Mouse (Mus musculus): ENCODE data around the gene Ifit3. TPM values are rescaled to one million over a fixed set of nuclear protein-coding genes. Genes with fewer than 3 reads are reported as not detected.

The Ifit3 gene
- polyA plus RNA-seq, 1 experiment = 15.3 TPM

- Histone ChIP-seq H3K4me3 (ENCODE audit: insufficient read depth, low read length) (no peak overlapping the region), H3K4me1 (ENCODE audit: control insufficient read depth, insufficient read depth, low read length) (no peaks in the 10 kb centered on the region), H3K27ac (ENCODE audit: insufficient read depth, low read length) (no peak overlapping the region)
- TF ChIP-seq CTCF (IDR thresholded peaks at IDR 0.05; ENCODE audit: borderline replicate concordance, insufficient read depth, low read length) = no peak
- no peak for TF ChIP-seq POLR2A (IDR thresholded peaks at IDR 0.05; ENCODE audit: low read depth, low read length)
Measured at GRCm38 (mm10) chr19:34620871-34621270, 37.5 kb downstream of the Ifit3 start.

DNA sequence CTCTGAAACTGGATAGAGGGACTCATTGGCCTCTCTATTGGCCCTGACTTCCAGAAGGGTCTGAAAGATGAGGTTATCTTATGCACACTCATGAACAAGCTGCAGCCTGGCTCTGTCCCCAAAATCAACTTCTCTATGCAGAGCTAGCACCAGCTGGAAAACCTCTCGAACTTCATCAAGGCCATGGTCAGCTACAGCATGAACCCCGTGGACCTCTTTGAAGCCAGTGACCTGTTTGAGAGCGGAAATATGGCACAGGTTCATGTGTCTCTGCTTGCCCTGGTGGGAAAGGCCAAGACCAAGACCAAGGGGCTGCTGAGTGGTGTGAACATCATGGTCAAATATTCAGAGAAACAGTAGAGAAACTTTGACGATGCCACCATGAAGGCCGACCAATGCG is 40.5 kb downstream of the Ifit3 start:
- Histone ChIP-seq H3K4me1 (ENCODE audit: control insufficient read depth, insufficient read depth, low read length) (no peaks in the 10 kb centered on the region), H3K27ac (ENCODE audit: insufficient read depth, low read length) (no peak overlapping the region), H3K4me3 (ENCODE audit: insufficient read depth, low read length) (no peak overlapping the region)
- no peak for TF ChIP-seq CTCF (IDR thresholded peaks at IDR 0.05; ENCODE audit: borderline replicate concordance, insufficient read depth, low read length)
- TF ChIP-seq POLR2A (IDR thresholded peaks at IDR 0.05; ENCODE audit: low read depth, low read length) = no peak

DNA sequence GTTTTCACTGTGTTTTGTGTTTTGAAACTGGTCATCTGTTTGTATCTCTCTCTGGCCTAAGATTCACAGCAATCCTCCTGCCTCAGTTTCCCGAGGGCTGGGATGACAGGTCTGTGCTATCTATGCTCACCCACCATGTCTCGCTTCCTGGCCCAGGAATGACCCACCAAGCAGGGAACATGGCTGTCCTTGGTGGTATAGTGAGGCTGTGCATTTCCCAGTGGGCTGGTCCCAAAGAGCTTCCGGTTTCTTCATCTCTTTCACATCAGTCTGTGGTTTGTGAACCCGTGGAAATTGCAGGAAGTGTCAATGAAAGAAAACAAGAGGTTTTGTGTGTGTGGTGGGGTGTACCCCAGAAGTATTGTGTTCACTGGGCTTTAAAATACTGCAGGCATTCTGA is 41.3 kb downstream of the Ifit3 start:
- Histone ChIP-seq H3K4me1 (ENCODE audit: control insufficient read depth, insufficient read depth, low read length) (no peaks in the 10 kb centered on the region), H3K27ac (ENCODE audit: insufficient read depth, low read length) (no peak overlapping the region), H3K4me3 (ENCODE audit: insufficient read depth, low read length) (no peak overlapping the region)
- TF ChIP-seq CTCF (IDR thresholded peaks at IDR 0.05; ENCODE audit: borderline replicate concordance, insufficient read depth, low read length) = no peak
- no peak for TF ChIP-seq POLR2A (IDR thresholded peaks at IDR 0.05; ENCODE audit: low read depth, low read length)

- no peaks in the 10 kb centered on the region for H3K4me1 ChIP-seq (ENCODE audit: control insufficient read depth, insufficient read depth, low read length)
- H3K27ac ChIP-seq (ENCODE audit: insufficient read depth, low read length) = no peak overlapping the region
- TF ChIP-seq POLR2A (IDR thresholded peaks at IDR 0.05; ENCODE audit: low read depth, low read length) = no peak
- no peak for TF ChIP-seq CTCF (IDR thresholded peaks at IDR 0.05; ENCODE audit: borderline replicate concordance, insufficient read depth, low read length)
- H3K4me3 ChIP-seq (ENCODE audit: insufficient read depth, low read length) = no peak overlapping the region
Measured at GRCm38 (mm10) chr19:34627496-34627895, 44.2 kb downstream of the Ifit3 start.

GRCm38 (mm10) chr19:34631487-34631886 is 48.2 kb downstream of the Ifit3 start:
- Histone ChIP-seq H3K4me1 (ENCODE audit: control insufficient read depth, insufficient read depth, low read length) (no peaks in the 10 kb centered on the region), H3K27ac (ENCODE audit: insufficient read depth, low read length) (no peak overlapping the region), H3K4me3 (ENCODE audit: insufficient read depth, low read length) (no peak overlapping the region)
- no peak for TF ChIP-seq CTCF (IDR thresholded peaks at IDR 0.05; ENCODE audit: borderline replicate concordance, insufficient read depth, low read length)
- no peak for TF ChIP-seq POLR2A (IDR thresholded peaks at IDR 0.05; ENCODE audit: low read depth, low read length)

GRCm38 (mm10) chr19:34633484-34633883 is 50.2 kb downstream of the Ifit3 start:
- no peak overlapping the region for H3K27ac ChIP-seq (ENCODE audit: insufficient read depth, low read length)
- H3K4me1 ChIP-seq (ENCODE audit: control insufficient read depth, insufficient read depth, low read length) = no peaks in the 10 kb centered on the region
- no peak overlapping the region for H3K4me3 ChIP-seq (ENCODE audit: insufficient read depth, low read length)
- TF ChIP-seq CTCF (IDR thresholded peaks at IDR 0.05; ENCODE audit: borderline replicate concordance, insufficient read depth, low read length) (no peak), POLR2A (IDR thresholded peaks at IDR 0.05; ENCODE audit: low read depth, low read length) (no peak)

DNA sequence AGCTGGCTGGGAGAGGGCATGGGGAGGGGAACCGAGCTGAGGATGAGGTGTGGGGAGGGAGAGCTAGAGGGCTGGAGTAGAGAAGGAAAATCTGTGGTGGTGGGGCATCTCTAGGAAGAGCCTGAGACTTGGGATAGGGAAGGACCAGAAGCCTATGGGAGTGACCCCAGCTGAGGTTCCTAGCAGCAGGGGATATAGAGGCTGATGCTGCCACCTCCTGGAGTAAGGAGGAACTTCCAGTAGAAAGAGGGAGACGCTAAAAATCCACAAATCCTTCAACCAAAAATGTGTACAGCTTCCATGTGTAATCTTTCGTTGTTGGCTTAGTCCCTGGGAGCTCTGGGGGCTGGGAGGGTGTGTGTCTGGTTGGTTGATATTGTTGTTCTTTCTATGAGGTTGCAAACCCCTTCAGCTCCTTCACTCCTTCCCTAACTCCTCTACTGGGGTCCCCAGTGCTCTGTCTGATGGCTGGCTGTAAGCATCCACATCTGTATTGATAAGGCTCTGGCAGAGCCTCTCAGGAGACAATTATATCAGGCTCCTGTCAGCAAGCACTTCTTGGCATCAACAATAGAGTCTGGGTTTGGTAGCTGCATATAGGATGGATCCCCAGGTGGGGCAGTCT is 53.7 kb downstream of the Ifit3 start:
- Histone ChIP-seq H3K4me1 (ENCODE audit: control insufficient read depth, insufficient read depth, low read length) (no peaks in the 10 kb centered on the region; the same call in 1 of the 2 replicates), H3K4me3 (ENCODE audit: insufficient read depth, low read length) (no peak overlapping the region), H3K27ac (ENCODE audit: insufficient read depth, low read length) (no peak overlapping the region)
- TF ChIP-seq POLR2A (IDR thresholded peaks at IDR 0.05; ENCODE audit: low read depth, low read length) (no peak), CTCF (IDR thresholded peaks at IDR 0.05; ENCODE audit: borderline replicate concordance, insufficient read depth, low read length) (no peak)

Other genes starting within 250 kb of the Ifit3 start
- 15.2 and 18.8 TPM in 2 replicates for gene Ch25h, start 108.4 kb upstream of the Ifit3 start, polyA plus RNA-seq (2011; ENCODE audit: insufficient read length, low read depth, missing spikeins)
- gene Lipa, start 56.1 kb upstream of the Ifit3 start, polyA plus RNA-seq (2011; ENCODE audit: insufficient read length, low read depth, missing spikeins) = 66.0 and 68.3 TPM in 2 replicates
- gene Ifit2, start 32.8 kb upstream of the Ifit3 start, polyA plus RNA-seq (2011; ENCODE audit: insufficient read length, low read depth, missing spikeins) = 13.2 and 17.6 TPM in 2 replicates
- 0.40 and 0.48 TPM in 2 replicates for gene Ifit1bl1, start 18.4 kb downstream of the Ifit3 start, polyA plus RNA-seq (2011; ENCODE audit: insufficient read length, low read depth, missing spikeins)
- gene Ifit3b, start 24.4 kb downstream of the Ifit3 start, polyA plus RNA-seq (2011; ENCODE audit: insufficient read length, low read depth, missing spikeins) = 3.4 and 3.6 TPM in 2 replicates
- 0.27 and 0.51 TPM in 2 replicates for gene Ifit1bl2, start 57.2 kb downstream of the Ifit3 start, polyA plus RNA-seq (2011; ENCODE audit: insufficient read length, low read depth, missing spikeins)
- 13.3 and 15.6 TPM in 2 replicates for gene Ifit1, start 57.3 kb downstream of the Ifit3 start, polyA plus RNA-seq (2011; ENCODE audit: insufficient read length, low read depth, missing spikeins)
- gene Slc16a12, start 163.8 kb downstream of the Ifit3 start, polyA plus RNA-seq (2011; ENCODE audit: insufficient read length, low read depth, missing spikeins) = 3.8 and 3.9 TPM in 2 replicates

Data from embryonic fibroblast, embryonic 13.5 days (primary cell).